10 mouse cellular contexts compared by ENCODE assay signal in the genomic region with DNA sequence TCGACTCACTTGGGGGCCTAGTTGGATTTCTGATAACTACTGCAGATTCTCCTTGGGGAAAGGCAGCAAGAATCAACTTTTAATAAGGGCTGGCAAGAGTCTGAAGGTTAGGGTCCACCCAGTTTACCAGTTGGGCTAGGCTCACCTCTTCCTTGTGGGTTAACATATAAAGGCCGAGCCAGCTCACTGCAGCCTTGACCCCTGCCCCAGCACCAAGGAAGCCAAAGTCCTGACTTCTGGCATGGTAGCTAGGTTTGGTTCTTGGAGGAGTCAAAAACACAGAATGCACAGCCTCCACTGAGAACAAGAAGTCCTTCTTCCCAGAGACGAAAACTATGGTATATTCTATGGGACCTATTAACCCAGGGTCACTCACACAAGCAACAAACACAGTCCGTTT. TPM values are rescaled to one million over a fixed set of nuclear protein-coding genes. Genes with fewer than 3 reads are reported as not detected.
DNase-seq lines count a peak whose midpoint lies in the region; ATAC-seq and TF ChIP-seq lines count a peak whose summit lies in the region.
"Had no signal": no experiment of that assay in that cellular context is flagged by ENCODE, and none has a peak within 500 bp of the region (broad histone marks: within the 10 kb centered on the region; RNA-seq: fewer than 3 reads in every experiment).

No protein-coding gene starts in this region.

- WGBS in hindbrain, embryonic 10.5 days: 67% methylated on average over 4 of the region's 4 CpGs
- WGBS in hindbrain, embryonic 14.5 days: 63% methylated on average over 4 of the region's 4 CpGs
- WGBS in intestine, postnatal 0 days: 40% methylated on average over 4 of the region's 4 CpGs
- WGBS in liver, embryonic 12.5 days (ENCODE audit: insufficient replicate concordance): 61% methylated on average over 4 of the region's 4 CpGs

- no peak overlapping the region for H3K27ac ChIP-seq in hindbrain, embryonic 10.5 days
- no peak overlapping the region for H3K27ac ChIP-seq in hindbrain, embryonic 14.5 days
- H3K27ac ChIP-seq in intestine, postnatal 0 days (ENCODE audit: low read depth, low read length): peak overlapping the region; percentile 99
- peak overlapping the region; percentile 82; the same call in 1 of the 2 replicates for H3K27ac ChIP-seq in liver, embryonic 12.5 days

- peak overlapping the region; percentile 67; the same call in 1 of the 2 replicates for H3K4me3 ChIP-seq in hindbrain, embryonic 10.5 days
- H3K4me3 ChIP-seq in hindbrain, embryonic 14.5 days (replicated peaks; ENCODE audit: low read length): no peak overlapping the region
- H3K4me3 ChIP-seq in intestine, postnatal 0 days (ENCODE audit: low read depth, low read length): no peak overlapping the region
- peak overlapping the region; percentile 66; the same call in 1 of the 2 replicates for H3K4me3 ChIP-seq in liver, embryonic 12.5 days

- peaks cover 46% of the 10 kb centered on the region for H3K36me3 ChIP-seq in hindbrain, embryonic 10.5 days
- peaks cover 34% of the 10 kb centered on the region for H3K36me3 ChIP-seq in hindbrain, embryonic 14.5 days (replicated peaks; ENCODE audit: control insufficient read depth, insufficient read depth)
- peaks cover 31% of the 10 kb centered on the region for H3K36me3 ChIP-seq in intestine, postnatal 0 days (ENCODE audit: control insufficient read depth, insufficient read depth)
- peaks cover 44% of the 10 kb centered on the region for H3K36me3 ChIP-seq in liver, embryonic 12.5 days

- no peaks in the 10 kb centered on the region for H3K27me3 ChIP-seq in hindbrain, embryonic 10.5 days (ENCODE audit: insufficient read depth, poor library complexity, severe bottlenecking)
- no peaks in the 10 kb centered on the region for H3K27me3 ChIP-seq in hindbrain, embryonic 14.5 days (ENCODE audit: control insufficient read depth, insufficient read depth, low read length)
- no peaks in the 10 kb centered on the region for H3K27me3 ChIP-seq in intestine, postnatal 0 days (replicated peaks; ENCODE audit: control insufficient read depth, insufficient read depth, low read length)
- H3K27me3 ChIP-seq in liver, embryonic 12.5 days (replicated peaks): peaks cover 6% of the 10 kb centered on the region; the same call in 1 of the 2 replicates

- H3K4me1 ChIP-seq in hindbrain, embryonic 10.5 days (replicated peaks): peaks cover 21% of the 10 kb centered on the region
- peaks cover 9% of the 10 kb centered on the region; the same call in 1 of the 2 replicates for H3K4me1 ChIP-seq in hindbrain, embryonic 14.5 days (replicated peaks; ENCODE audit: control insufficient read depth, insufficient read depth, low read length)
- no peaks in the 10 kb centered on the region; the same call in 1 of the 2 replicates for H3K4me1 ChIP-seq in intestine, postnatal 0 days (replicated peaks; ENCODE audit: control insufficient read depth, insufficient read depth, low read length)
- H3K4me1 ChIP-seq in liver, embryonic 12.5 days: peaks cover 34% of the 10 kb centered on the region

- H3K9me3 ChIP-seq in hindbrain, embryonic 10.5 days: no peaks in the 10 kb centered on the region
- H3K9me3 ChIP-seq in hindbrain, embryonic 14.5 days (ENCODE audit: control insufficient read depth, low read length): no peaks in the 10 kb centered on the region
- H3K9me3 ChIP-seq in intestine, postnatal 0 days (ENCODE audit: control insufficient read depth): no peaks in the 10 kb centered on the region
- no peaks in the 10 kb centered on the region for H3K9me3 ChIP-seq in liver, embryonic 12.5 days (replicated peaks)

- no peak overlapping the region for H3K9ac ChIP-seq in hindbrain, embryonic 14.5 days
- H3K9ac ChIP-seq in intestine, postnatal 0 days (ENCODE audit: low read depth, low read length): no peak overlapping the region; the same call in 1 of the 2 replicates
- H3K9ac ChIP-seq in liver, embryonic 12.5 days: peak overlapping the region; percentile 76

- ATAC-seq in hindbrain, embryonic 14.5 days (ENCODE audit: low FRiP score): no peak
- peak; percentile 34 for ATAC-seq in intestine, postnatal 0 days
- no peak for ATAC-seq in liver, embryonic 12.5 days

- TF ChIP-seq CTCF in intestine, postnatal 0 days (IDR thresholded peaks at IDR 0.05; ENCODE audit: low read depth): no peak

- no peak overlapping the region for H3K4me2 ChIP-seq in hindbrain, embryonic 14.5 days (replicated peaks)
- peak overlapping the region; percentile 99 for H3K4me2 ChIP-seq in intestine, postnatal 0 days (replicated peaks; ENCODE audit: low read depth)
- H3K4me2 ChIP-seq in liver, embryonic 12.5 days: peak overlapping the region; percentile 99

- no peak for DNase-seq in hindbrain, embryonic 10.5 days (ENCODE audit: low spot score)
- no peak for DNase-seq in hindbrain, embryonic 14.5 days (ENCODE audit: low spot score)
- DNase-seq in adipocyte (ENCODE audit: low spot score): peak; percentile 69
- no peak for DNase-seq in layer of hippocampus, adult 9-10 months (ENCODE audit: low spot score)
- DNase-seq in left cerebral cortex, adult 8-10 months (ENCODE audit: low spot score in 2 of 2): no peak
- DNase-seq in right cerebral cortex, postnatal 4 days: no peak
- DNase-seq: gastrocnemius, postnatal 10 days; thymus, postnatal 14 days had no signal

RNA-seq across cellular contexts. Expression of a gene that starts 0.4 kb away (rescaled TPM):
- 1.3 and 2.3 TPM in 2 replicates for polyA plus RNA-seq in hindbrain, embryonic 10.5 days (2016; fragmentation: Nextera tagmentation; extraction: Ambion mirVana)
- 1.1 TPM in 2 replicates for polyA plus RNA-seq in hindbrain, embryonic 14.5 days (2014; fragmentation: Nextera tagmentation; extraction: Ambion mirVana)
- polyA plus RNA-seq in intestine, postnatal 0 days (2015; fragmentation: Nextera tagmentation; extraction: Ambion mirVana): 10.0 and 12.3 TPM in 2 replicates
- 1.3 and 1.6 TPM in 2 replicates for polyA plus RNA-seq in liver, embryonic 12.5 days (2016; fragmentation: Nextera tagmentation; extraction: Ambion mirVana)
- total RNA-seq in left cerebral cortex, adult 8-10 months (2022): 1 to 10 TPM in 1 of 4 experiments, under 1 TPM in 3; 0.63 to 1.4 (median 0.85) TPM

RNA-seq across cellular contexts. Expression of a gene that starts 16.1 kb away (rescaled TPM):
- 29.8 and 35.3 TPM in 2 replicates for polyA plus RNA-seq in hindbrain, embryonic 10.5 days (2016; fragmentation: Nextera tagmentation; extraction: Ambion mirVana)
- polyA plus RNA-seq in hindbrain, embryonic 14.5 days (2014; fragmentation: Nextera tagmentation; extraction: Ambion mirVana): 13.5 and 19.2 TPM in 2 replicates
- polyA plus RNA-seq in intestine, postnatal 0 days (2015; fragmentation: Nextera tagmentation; extraction: Ambion mirVana): 28.9 and 29.0 TPM in 2 replicates
- polyA plus RNA-seq in liver, embryonic 12.5 days (2016; fragmentation: Nextera tagmentation; extraction: Ambion mirVana): 19.3 and 19.5 TPM in 2 replicates
- total RNA-seq in left cerebral cortex, adult 8-10 months (2022): 1 to 10 TPM; 2.4 to 5.6 (median 3.1) TPM

RNA-seq across cellular contexts. Expression of a gene that starts 38.9 kb away (rescaled TPM):
- polyA plus RNA-seq in hindbrain, embryonic 10.5 days (2016; fragmentation: Nextera tagmentation; extraction: Ambion mirVana): 230 and 252 TPM in 2 replicates
- polyA plus RNA-seq in hindbrain, embryonic 14.5 days (2014; fragmentation: Nextera tagmentation; extraction: Ambion mirVana): 127 and 139 TPM in 2 replicates
- polyA plus RNA-seq in intestine, postnatal 0 days (2015; fragmentation: Nextera tagmentation; extraction: Ambion mirVana): 56.7 and 67.5 TPM in 2 replicates
- 162 and 163 TPM in 2 replicates for polyA plus RNA-seq in liver, embryonic 12.5 days (2016; fragmentation: Nextera tagmentation; extraction: Ambion mirVana)
- total RNA-seq in left cerebral cortex, adult 8-10 months (2022): 100 to 1,000 TPM; 127 to 151 (median 148) TPM

RNA-seq across cellular contexts. Expression of a gene that starts 59.9 kb away (rescaled TPM):
- 46.9 and 47.2 TPM in 2 replicates for polyA plus RNA-seq in hindbrain, embryonic 10.5 days (2016; fragmentation: Nextera tagmentation; extraction: Ambion mirVana)
- 24.2 and 25.2 TPM in 2 replicates for polyA plus RNA-seq in hindbrain, embryonic 14.5 days (2014; fragmentation: Nextera tagmentation; extraction: Ambion mirVana)
- 14.5 and 14.6 TPM in 2 replicates for polyA plus RNA-seq in intestine, postnatal 0 days (2015; fragmentation: Nextera tagmentation; extraction: Ambion mirVana)
- 22.4 and 23.0 TPM in 2 replicates for polyA plus RNA-seq in liver, embryonic 12.5 days (2016; fragmentation: Nextera tagmentation; extraction: Ambion mirVana)
- 10 to 100 TPM; 28.8 to 37.6 (median 33.8) TPM for total RNA-seq in left cerebral cortex, adult 8-10 months (2022)

Comparison
In these comparisons a context has a peak if more than half of its experiments do, and no peak if none do; other contexts are left out.
1. H3K4me3 ChIP-seq: peak in hindbrain, embryonic 10.5 days (single experiment) and liver, embryonic 12.5 days (single experiment); none in hindbrain, embryonic 14.5 days (single experiment) and intestine, postnatal 0 days (single experiment).
2. H3K27ac ChIP-seq: peak in intestine, postnatal 0 days (single experiment) and liver, embryonic 12.5 days (single experiment); none in hindbrain, embryonic 10.5 days (single experiment) and hindbrain, embryonic 14.5 days (single experiment).